Mouse (Mus musculus): ENCODE measurements around the gene Anxa9.

DNA sequence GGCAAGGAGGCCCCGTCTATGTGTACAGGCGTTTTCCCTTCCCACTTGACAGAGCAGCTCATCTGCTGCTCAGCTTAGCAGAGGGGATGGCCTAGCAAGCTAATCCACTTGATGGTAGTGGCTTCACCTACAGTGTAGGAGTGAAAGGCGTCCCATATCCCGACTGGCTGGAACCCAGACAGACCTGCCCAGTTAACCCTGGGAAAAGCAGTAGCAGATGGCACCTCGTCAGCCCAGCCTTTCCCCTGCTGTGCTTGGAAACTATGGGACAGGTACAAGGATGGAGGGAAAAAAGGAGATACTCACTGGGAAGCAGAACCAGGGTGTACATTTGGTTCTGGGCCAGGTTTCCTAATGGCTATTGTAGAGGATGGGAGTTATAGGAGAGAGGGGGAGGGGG lies 56.6 kb downstream of the Anxa9 start:
- TF ChIP-seq CTCF (IDR thresholded peaks at IDR 0.05; ENCODE audit: extremely low read depth, insufficient read depth, low read length), result no peak
- TF ChIP-seq POLR2A (IDR thresholded peaks at IDR 0.05; ENCODE audit: extremely low read depth, insufficient read depth, low read length), result no peak

Measured in cortical plate, adult 2 months (tissue).